10 mouse cellular contexts compared by ENCODE assay signal in the genomic region with DNA sequence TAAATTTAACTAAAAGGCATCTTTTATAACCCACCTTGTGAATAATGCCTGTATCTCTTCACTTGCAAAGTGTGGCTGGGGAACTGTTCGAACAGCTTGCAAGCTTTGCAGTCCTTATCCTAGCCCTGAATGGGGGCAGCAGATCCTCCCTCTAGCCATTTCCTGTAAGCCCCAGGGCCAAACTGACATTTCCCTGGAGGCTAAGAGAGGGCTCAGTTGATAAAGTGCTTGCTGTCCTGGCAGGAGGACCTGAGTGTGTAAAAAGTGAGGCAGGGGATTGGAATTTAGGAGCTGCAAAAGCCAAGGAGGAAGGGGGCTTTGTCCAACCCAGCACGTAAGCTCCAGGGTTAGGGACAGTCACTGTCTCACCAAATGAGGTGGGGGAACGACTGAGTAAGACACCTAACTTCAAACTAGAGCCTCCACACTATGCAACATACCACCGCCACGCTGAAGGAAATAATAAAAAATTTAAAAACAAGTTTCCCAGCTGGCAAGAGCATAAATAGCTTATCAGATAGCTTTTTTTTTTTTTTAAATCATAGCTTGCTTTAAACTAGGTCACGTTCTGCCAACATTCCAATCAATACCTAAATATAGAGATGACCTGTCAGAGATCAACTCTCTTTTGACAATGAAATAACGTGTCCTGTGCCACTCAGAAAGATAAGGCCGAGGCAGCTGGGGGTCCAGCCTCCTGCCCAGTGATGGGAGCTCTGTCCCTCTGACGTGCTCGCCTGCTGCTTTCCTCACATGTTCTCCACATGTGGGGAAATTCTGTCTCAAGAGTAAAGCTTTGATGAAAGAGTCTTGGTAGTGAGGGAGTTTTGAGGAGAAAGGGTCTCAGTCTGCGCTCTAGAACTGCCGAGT.
DNase-seq lines count a peak whose midpoint lies in the region; ATAC-seq lines count a peak whose summit lies in the region.
"Had no signal": no experiment of that assay in that cellular context is flagged by ENCODE, and none has a peak within 500 bp of the region (broad histone marks: within the 10 kb centered on the region; RNA-seq: fewer than 3 reads in every experiment).

No protein-coding gene starts in this region.

- no peaks in the 10 kb centered on the region for H3K36me3 ChIP-seq in forebrain, embryonic 11.5 days (ENCODE audit: control insufficient read depth, insufficient read depth, low read length)
- no peaks in the 10 kb centered on the region for H3K36me3 ChIP-seq in forebrain, embryonic 14.5 days (ENCODE audit: control insufficient read depth, insufficient read depth, low read length)
- H3K36me3 ChIP-seq in stomach, embryonic 16.5 days (ENCODE audit: control insufficient read depth, insufficient read depth, low read length), result no peaks in the 10 kb centered on the region

- peaks cover 14% of the 10 kb centered on the region for H3K4me1 ChIP-seq in forebrain, embryonic 11.5 days (replicated peaks; ENCODE audit: control insufficient read depth, insufficient read depth, low read length)
- peaks cover 34% of the 10 kb centered on the region for H3K4me1 ChIP-seq in forebrain, embryonic 14.5 days (ENCODE audit: control insufficient read depth, insufficient read depth, low read length)
- H3K4me1 ChIP-seq in stomach, embryonic 16.5 days (ENCODE audit: control insufficient read depth, insufficient read depth, low read length), result peaks cover 50% of the 10 kb centered on the region

- intact Hi-C loops in heart, postnatal 10 days (cut with DNase I), result loop anchor here (5.0 kb wide), 3 partner anchors 95 to 290 kb away; no protein-coding TSS in a partner anchor

- H3K9ac ChIP-seq in forebrain, embryonic 11.5 days (ENCODE audit: low read length), result no peak overlapping the region
- no peak overlapping the region for H3K9ac ChIP-seq in forebrain, embryonic 14.5 days (ENCODE audit: low read length)
- H3K9ac ChIP-seq in stomach, embryonic 16.5 days (ENCODE audit: low read length), result peak overlapping the region; percentile 80

- ATAC-seq in forebrain, embryonic 11.5 days (replicated peaks; ENCODE audit: low FRiP score), result no peak
- ATAC-seq in forebrain, embryonic 14.5 days, result no peak
- ATAC-seq in stomach, embryonic 16.5 days (ENCODE audit: insufficient read depth, low FRiP score), result no peak

- H3K4me3 ChIP-seq in forebrain, embryonic 11.5 days (ENCODE audit: low read depth, low read length), result no peak overlapping the region
- H3K4me3 ChIP-seq in forebrain, embryonic 14.5 days (ENCODE audit: low read depth, low read length), result no peak overlapping the region
- no peak overlapping the region for H3K4me3 ChIP-seq in stomach, embryonic 16.5 days (replicated peaks; ENCODE audit: low read length)

- no peak overlapping the region for H3K4me2 ChIP-seq in forebrain, embryonic 11.5 days (ENCODE audit: low read depth, low read length, severe bottlenecking)
- H3K4me2 ChIP-seq in forebrain, embryonic 14.5 days (ENCODE audit: low read length), result no peak overlapping the region
- no peak overlapping the region for H3K4me2 ChIP-seq in stomach, embryonic 16.5 days (ENCODE audit: low read depth, low read length)

- peak; percentile 43 for DNase-seq in forebrain, embryonic 11.5 days (ENCODE audit: low spot score)
- DNase-seq in forebrain, embryonic 14.5 days (ENCODE audit: low spot score), result no peak
- DNase-seq in ovary, adult 18-20 months (ENCODE audit: low spot score), result peak; percentile 32
- no peak for DNase-seq in ovary, postnatal 14 days (ENCODE audit: low spot score)
- DNase-seq in heart, postnatal 10 days, result peak; percentile 57 to 58
- no peak for DNase-seq in urinary bladder, postnatal 36 days (ENCODE audit: low spot score in 2 of 2)
- no peak for DNase-seq in ovary, postnatal 36 days (ENCODE audit: low spot score)
- DNase-seq: gastrocnemius, postnatal 14 days had no signal

- 65% methylated on average over 12 of the region's 12 CpGs for whole genome bisulfite sequencing in forebrain, embryonic 11.5 days
- 78% methylated on average over 12 of the region's 12 CpGs for WGBS in forebrain, embryonic 14.5 days
- 57% methylated on average over 12 of the region's 12 CpGs for WGBS in stomach, embryonic 16.5 days

- H3K27ac ChIP-seq in forebrain, embryonic 11.5 days (ENCODE audit: low read depth, low read length), result no peak overlapping the region
- no peak overlapping the region for H3K27ac ChIP-seq in forebrain, embryonic 14.5 days (ENCODE audit: low read depth, low read length)
- H3K27ac ChIP-seq in stomach, embryonic 16.5 days (ENCODE audit: low read length), result peak overlapping the region; percentile 91

- no peaks in the 10 kb centered on the region for H3K9me3 ChIP-seq in forebrain, embryonic 11.5 days (ENCODE audit: control insufficient read depth, low read length)
- H3K9me3 ChIP-seq in forebrain, embryonic 14.5 days (replicated peaks; ENCODE audit: control insufficient read depth, low read length), result no peaks in the 10 kb centered on the region
- H3K9me3 ChIP-seq in stomach, embryonic 16.5 days (replicated peaks; ENCODE audit: control insufficient read depth, low read length), result no peaks in the 10 kb centered on the region

- no peaks in the 10 kb centered on the region for H3K27me3 ChIP-seq in forebrain, embryonic 11.5 days (ENCODE audit: control insufficient read depth, insufficient read depth, low read length)
- H3K27me3 ChIP-seq in forebrain, embryonic 14.5 days (replicated peaks; ENCODE audit: control insufficient read depth, insufficient read depth, low read length), result no peaks in the 10 kb centered on the region
- no peaks in the 10 kb centered on the region for H3K27me3 ChIP-seq in stomach, embryonic 16.5 days (ENCODE audit: control insufficient read depth, insufficient read depth, low read length)
- H3K27me3 ChIP-seq: CH12.LX had no signal

Comparison
In these comparisons a context has a peak if more than half of its experiments do, and no peak if none do; other contexts are left out.
1. DNase-seq: peak in forebrain, embryonic 11.5 days (single experiment), ovary, adult 18-20 months (single experiment) and heart, postnatal 10 days (2 of 2); none in forebrain, embryonic 14.5 days (single experiment), ovary, postnatal 14 days (single experiment), urinary bladder, postnatal 36 days (0 of 2) and ovary, postnatal 36 days (single experiment).